ENCODE assay signal across 15 mouse cellular contexts in the genomic region with DNA sequence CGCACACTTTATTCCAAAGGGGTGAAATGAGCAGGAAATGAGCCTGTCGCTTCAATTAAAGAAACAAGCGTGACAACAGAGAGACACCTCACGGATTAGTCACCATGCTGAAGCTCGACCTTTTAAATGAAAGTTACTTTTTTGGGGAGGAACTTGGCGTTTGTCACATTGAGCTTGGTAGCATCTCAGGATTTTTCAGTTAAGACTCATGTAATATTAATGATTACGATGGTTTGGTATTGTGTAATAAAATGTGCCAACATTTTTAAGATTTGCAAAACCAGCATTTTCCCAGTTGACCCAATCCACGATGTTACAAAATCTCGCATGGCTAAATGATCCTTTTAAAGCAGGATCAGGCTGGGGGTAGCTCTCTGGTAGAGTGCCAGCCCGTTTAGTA.
"Had no signal": no experiment of that assay in that cellular context is flagged by ENCODE, and none has a peak within 500 bp of the region (broad histone marks: within the 10 kb centered on the region; RNA-seq: fewer than 3 reads in every experiment).

No protein-coding gene starts in this region.

- H3K4me1 ChIP-seq: liver, embryonic 15.5 days; neural tube, embryonic 12.5 days had no signal

- H3K9me3 ChIP-seq: intestine, embryonic 15.5 days; limb, embryonic 10.5 days; liver, embryonic 15.5 days; neural tube, embryonic 12.5 days had no signal

- H3K4me2 ChIP-seq: intestine, embryonic 15.5 days; liver, embryonic 11.5 days; liver, embryonic 15.5 days; neural tube, embryonic 12.5 days had no signal

- H3K4me3 ChIP-seq: intestine, embryonic 15.5 days; layer of hippocampus, adult 2 months; limb, embryonic 10.5 days; liver, embryonic 15.5 days; myocyte; neural tube, embryonic 12.5 days had no signal

- ATAC-seq: intestine, embryonic 15.5 days had no signal

- H3K9ac ChIP-seq: intestine, embryonic 15.5 days; liver, embryonic 15.5 days; neural tube, embryonic 12.5 days had no signal

- H3K27me3 ChIP-seq: intestine, embryonic 15.5 days; liver, embryonic 15.5 days; neural tube, embryonic 12.5 days had no signal

- H3K27ac ChIP-seq: intestine, embryonic 15.5 days; layer of hippocampus, adult 2 months; limb, embryonic 10.5 days; liver, embryonic 15.5 days; macrophage; neural tube, embryonic 12.5 days; stomach, postnatal 0 days had no signal

- DNase-seq: kidney, adult 18-20 months; kidney, postnatal 10 days; kidney, postnatal 4 days; lung, adult 2 months; lung, postnatal 10 days; thymus, postnatal 4 days had no signal

- H3K36me3 ChIP-seq: intestine, embryonic 15.5 days; liver, embryonic 15.5 days; neural tube, embryonic 12.5 days had no signal
